Mouse (Mus musculus) olfactory bulb, adult 2 months (tissue): ENCODE results near the gene Vgll4. TPM values are rescaled to one million over a fixed set of nuclear protein-coding genes. Genes with fewer than 3 reads are reported as not detected.

ENCODE experiments used
- H3K27ac ChIP-seq: fragments of 200-500 bp; 2 replicates; pipeline ENCODE4 v1.5.1; 2012; ENCODE audit warnings: low read depth, low read length; ENCODE audit not compliant: insufficient read depth
- H3K4me1 ChIP-seq: fragments of 200-500 bp; 2 replicates; pipeline ENCODE4 v1.6.1; 2012; ENCODE audit warnings: low read length; ENCODE audit not compliant: control insufficient read depth, insufficient read depth
- H3K4me3 ChIP-seq: fragments of 200-500 bp; 2 replicates; pipeline ENCODE4 v1.5.1; 2012; ENCODE audit warnings: mild to moderate bottlenecking, low read depth, low read length, moderate library complexity; ENCODE audit not compliant: insufficient read depth
- CTCF ChIP-seq: fragments of 200-500 bp; IDR thresholded peaks from 2 replicates; pipeline ENCODE4 v1.5.1; 2012; ENCODE audit warnings: low read depth, mild to moderate bottlenecking, low read length, moderate library complexity; ENCODE audit not compliant: insufficient read depth
- POLR2A ChIP-seq: fragments of 200-500 bp; IDR thresholded peaks from 2 replicates; pipeline ENCODE4 v1.6.1; 2012; ENCODE audit warnings: mild to moderate bottlenecking, low read depth, low read length, moderate library complexity; ENCODE audit not compliant: insufficient read depth
- WGBS: fragments of 180-500 bp; shearing (Covaris S2); methylation state at CpG from one replicate; pipeline ENCODE4 v1.1.7; 2018; 5-methylcytosine and 5-hydroxymethylcytosine counted together
- polyA plus RNA-seq: library from polyadenylated mRNA; stranded (reverse); fragments of >200 nt; gene quantifications from 2 replicates; pipeline ENCODE4 v1.2.4, GENCODE M21; 2012; ENCODE audit warnings: low replicate concordance; ENCODE audit not compliant: missing spikeins, insufficient read depth, insufficient read length

Gene Vgll4
- polyA plus RNA-seq, 1 experiment = not detected

GRCm38 (mm10) chr6:114842131-114842530 is 127.7 kb downstream of the Vgll4 start:
- no peak for TF ChIP-seq CTCF
- TF ChIP-seq POLR2A = no peak
- H3K4me3 ChIP-seq = no peak overlapping the region
- WGBS = 29% methylated on average over 3 of the region's 3 CpGs

GRCm38 (mm10) chr6:114840012-114840411 is 129.8 kb downstream of the Vgll4 start:
- H3K4me3 ChIP-seq = no peak overlapping the region
- peaks cover 25% of the 10 kb centered on the region for H3K4me1 ChIP-seq
- no peak overlapping the region for H3K27ac ChIP-seq
- TF ChIP-seq CTCF = no peak
- TF ChIP-seq POLR2A = no peak
- WGBS = 90% methylated on average over 7 of the region's 7 CpGs

More at GRCm38 (mm10) chr6:114842131-114842530, 127.7 kb downstream of the Vgll4 start:
- Histone ChIP-seq H3K4me1 (peaks cover 28% of the 10 kb centered on the region), H3K27ac (peak overlapping the region; percentile 49)

GRCm38 (mm10) chr6:114838872-114839271 is 130.9 kb downstream of the Vgll4 start:
- peaks cover 25% of the 10 kb centered on the region for H3K4me1 ChIP-seq
- H3K27ac ChIP-seq = no peak overlapping the region
- no peak overlapping the region for H3K4me3 ChIP-seq
- 97% methylated on average over 4 of the region's 4 CpGs for WGBS
- TF ChIP-seq POLR2A = no peak
- no peak for TF ChIP-seq CTCF

GRCm38 (mm10) chr6:114836433-114836832 is 133.4 kb downstream of the Vgll4 start:
- Histone ChIP-seq H3K27ac (no peak overlapping the region), H3K4me1 (peaks cover 22% of the 10 kb centered on the region), H3K4me3 (no peak overlapping the region)
- WGBS = 71% methylated on average over 3 of the region's 3 CpGs
- TF ChIP-seq POLR2A = no peak
- no peak for TF ChIP-seq CTCF

- no peak overlapping the region for H3K27ac ChIP-seq
- peaks cover 17% of the 10 kb centered on the region for H3K4me1 ChIP-seq
- TF ChIP-seq POLR2A (no peak), CTCF (no peak)
- no peak overlapping the region for H3K4me3 ChIP-seq
- WGBS = 81% methylated on average over 1 of the region's 1 CpGs
These were observed 134.0 kb downstream of the Vgll4 start for GRCm38 (mm10) chr6:114835752-114836151.

GRCm38 (mm10) chr6:114835344-114835743 is 134.4 kb downstream of the Vgll4 start:
- no peak for TF ChIP-seq POLR2A
- TF ChIP-seq CTCF = no peak
- Histone ChIP-seq H3K4me3 (no peak overlapping the region), H3K4me1 (peaks cover 15% of the 10 kb centered on the region), H3K27ac (no peak overlapping the region)
- 82% methylated on average over 7 of the region's 7 CpGs for WGBS

GRCm38 (mm10) chr6:114833791-114834346 is 135.9 kb downstream of the Vgll4 start:
- H3K4me1 ChIP-seq = peaks cover 6% of the 10 kb centered on the region
- TF ChIP-seq POLR2A (no peak), CTCF (no peak)
- no peak overlapping the region for H3K4me3 ChIP-seq
- WGBS = 75% methylated on average over 4 of the region's 4 CpGs
- H3K27ac ChIP-seq = no peak overlapping the region

- Histone ChIP-seq H3K27ac (no peak overlapping the region), H3K4me3 (no peak overlapping the region), H3K4me1 (peaks cover 6% of the 10 kb centered on the region)
- TF ChIP-seq CTCF = no peak
- TF ChIP-seq POLR2A = no peak
- 77% methylated on average over 9 of the region's 9 CpGs for WGBS
These were observed 136.6 kb downstream of the Vgll4 start for GRCm38 (mm10) chr6:114833058-114833685.

- TF ChIP-seq CTCF (no peak), POLR2A (no peak)
- Histone ChIP-seq H3K4me3 (no peak overlapping the region), H3K4me1 (peaks cover 6% of the 10 kb centered on the region), H3K27ac (no peak overlapping the region)
- 79% methylated on average over 3 of the region's 3 CpGs for WGBS
These were observed 138.0 kb downstream of the Vgll4 start for GRCm38 (mm10) chr6:114831807-114832206.
